Mouse (Mus musculus) stomach, postnatal 0 days (tissue): ENCODE data around the gene Glcci1. TPM values are rescaled to one million over a fixed set of nuclear protein-coding genes. Genes with fewer than 3 reads are reported as not detected.

Experiments used
- ATAC-seq: fragments of 200-750 bp; cut with Nextera tagmentation; 2 replicates; pipeline ENCODE4 v1.8.0; 2017; ENCODE audit not compliant: low FRiP score, low TSS enrichment
- DNase-seq: peaks from one replicate; pipeline ENCODE4 v3.0.0-alpha.2; 2016; ENCODE audit warnings: low spot score
- H3K27ac ChIP-seq: fragments of 300-500 bp; sonication (generic); replicated peaks from 2 replicates; pipeline ENCODE4 v1.5.1; 2014; ENCODE audit warnings: mild to moderate bottlenecking, control low read depth
- H3K27me3 ChIP-seq: fragments of 300-500 bp; sonication (generic); 2 replicates; pipeline ENCODE4 v1.6.1; 2014; ENCODE audit warnings: low read length; ENCODE audit not compliant: control insufficient read depth, insufficient read depth
- H3K36me3 ChIP-seq: fragments of 300-500 bp; sonication (generic); 2 replicates; pipeline ENCODE4 v1.6.1; 2014; ENCODE audit warnings: low read length, mixed read lengths; ENCODE audit not compliant: control insufficient read depth, insufficient read depth
- H3K4me1 ChIP-seq: fragments of 300-500 bp; sonication (generic); replicated peaks from 2 replicates; pipeline ENCODE4 v1.6.1; 2014; ENCODE audit warnings: antibody characterized with exemption; ENCODE audit not compliant: control insufficient read depth, insufficient read depth
- H3K4me2 ChIP-seq: fragments of 300-500 bp; sonication (generic); replicated peaks from 2 replicates; pipeline ENCODE4 v1.6.1; 2014; ENCODE audit warnings: low read depth, mild to moderate bottlenecking, control low read depth, moderate library complexity
- H3K4me3 ChIP-seq: fragments of 300-500 bp; sonication (generic); 2 replicates; pipeline ENCODE4 v1.5.1; 2014; ENCODE audit warnings: low read depth, low read length, control low read depth
- H3K9ac ChIP-seq: fragments of 300-500 bp; sonication (generic); 2 replicates; pipeline ENCODE4 v1.6.1; 2014; ENCODE audit warnings: mild to moderate bottlenecking, low read length, control low read depth, mixed read lengths
- H3K9me3 ChIP-seq: fragments of 300-500 bp; sonication (generic); 2 replicates; pipeline ENCODE4 v1.6.1; 2016; ENCODE audit warnings: low read length; ENCODE audit not compliant: control insufficient read depth
- CTCF ChIP-seq: IDR thresholded peaks from 2 replicates; pipeline ENCODE4 v1.5.1; 2016; ENCODE audit warnings: antibody characterized with exemption, low read depth, mild to moderate bottlenecking, moderate library complexity
- EP300 ChIP-seq: optimal IDR thresholded peaks from 2 replicates; pipeline ENCODE3; 2016; ENCODE audit warnings: antibody characterized with exemption
- WGBS: fragments of 180-500 bp; shearing (Covaris S2); extraction: QIAGEN DNeasy Blood & Tissue Kit; methylation state at CpG from one replicate; pipeline ENCODE4 v1.1.7; 2014; 5-methylcytosine and 5-hydroxymethylcytosine counted together
- polyA plus RNA-seq: library from polyadenylated mRNA; unstranded; fragments of >200 nt; fragmentation: Nextera tagmentation; extraction: Ambion mirVana; gene quantifications from 2 replicates; pipeline ENCODE4 v1.2.1, GENCODE M21; 2015

Gene Glcci1
- polyA plus RNA-seq, 1 experiment from 2014 or later: 4.1 TPM

DNA sequence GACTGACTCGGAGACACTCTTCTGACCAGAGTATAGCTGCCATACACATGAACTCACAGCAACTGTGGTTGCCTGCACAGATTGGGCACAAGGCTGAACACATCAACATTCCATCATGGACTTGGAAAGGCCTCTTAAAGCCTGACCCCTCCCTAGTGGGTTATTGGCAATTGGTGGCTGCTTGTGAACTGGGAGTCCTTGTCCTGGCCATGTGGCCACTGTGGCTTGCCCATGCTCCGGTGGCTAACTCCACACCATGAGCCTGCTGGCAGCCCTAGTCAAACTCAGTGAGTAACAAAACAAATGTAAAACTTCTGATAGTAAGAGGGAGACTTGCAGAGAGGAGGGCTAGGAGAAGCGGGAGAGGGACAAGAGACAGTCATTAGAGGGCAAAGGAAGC, 37.3 kb upstream of the Glcci1 start:
- ATAC-seq: no peak
- Histone ChIP-seq H3K4me3 (no peak overlapping the region), H3K27ac (no peak overlapping the region), H3K9ac (no peak overlapping the region), H3K36me3 (no peaks in the 10 kb centered on the region), H3K4me1 (peaks cover 2% of the 10 kb centered on the region; the same call in 1 of the 2 replicates), H3K4me2 (no peak overlapping the region), H3K27me3 (no peaks in the 10 kb centered on the region), H3K9me3 (no peaks in the 10 kb centered on the region)
- 89% methylated on average over 3 of the region's 3 CpGs for WGBS
- TF ChIP-seq CTCF: no peak
- no peak for TF ChIP-seq EP300
- DNase-seq: no peak

DNA sequence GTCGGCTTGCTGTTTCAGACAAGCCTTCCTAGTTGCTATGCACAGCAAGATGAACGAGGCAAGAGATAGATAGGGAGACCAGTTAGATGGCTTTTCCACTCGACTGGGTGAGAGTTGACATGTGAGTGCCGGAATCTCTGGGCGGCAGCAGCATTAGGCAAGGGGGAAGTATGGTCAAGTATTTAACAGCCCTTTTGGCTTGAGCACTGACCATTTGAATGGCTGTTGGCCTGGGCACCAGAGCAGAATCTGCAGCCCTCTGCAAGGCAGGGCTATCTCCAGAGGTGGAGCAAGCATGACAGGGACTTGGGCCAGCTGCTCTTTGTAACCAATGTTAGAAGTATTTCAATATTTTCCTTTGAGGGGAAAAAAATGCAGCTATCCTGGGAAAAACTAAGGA, 36.5 kb upstream of the Glcci1 start:
- H3K4me2 ChIP-seq: no peak overlapping the region
- no peak overlapping the region for H3K9ac ChIP-seq
- DNase-seq (no peak), ATAC-seq (no peak)
- no peak overlapping the region for H3K27ac ChIP-seq
- H3K27me3 ChIP-seq: no peaks in the 10 kb centered on the region
- no peak overlapping the region for H3K4me3 ChIP-seq
- WGBS: 24% methylated on average over 5 of the region's 5 CpGs
- H3K9me3 ChIP-seq: no peaks in the 10 kb centered on the region
- no peaks in the 10 kb centered on the region for H3K4me1 ChIP-seq
- H3K36me3 ChIP-seq: no peaks in the 10 kb centered on the region
- TF ChIP-seq CTCF: no peak
- no peak for TF ChIP-seq EP300

DNA sequence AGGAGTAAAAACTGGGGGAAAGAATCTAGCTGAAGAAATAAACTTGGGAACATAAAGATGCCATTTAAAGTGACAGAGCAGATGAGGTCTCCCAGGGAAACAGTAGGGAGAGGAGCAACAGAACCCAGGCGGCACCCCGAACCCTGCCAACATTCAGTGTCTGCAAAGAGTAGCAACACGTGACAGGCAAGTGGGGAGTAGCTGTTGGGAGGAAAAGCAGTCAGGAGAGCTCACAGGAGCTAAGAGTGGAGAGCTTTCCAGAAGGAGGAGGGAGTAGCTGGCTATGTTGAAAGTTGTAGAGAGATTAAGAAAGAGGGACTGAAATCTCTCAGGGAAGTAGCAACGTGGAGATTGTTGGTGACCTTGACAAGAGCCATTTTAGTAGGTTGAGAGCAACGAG, 35.9 kb upstream of the Glcci1 start:
- no peak overlapping the region for H3K4me2 ChIP-seq
- no peaks in the 10 kb centered on the region for H3K4me1 ChIP-seq
- ATAC-seq (no peak), DNase-seq (no peak)
- no peak overlapping the region for H3K9ac ChIP-seq
- H3K36me3 ChIP-seq: no peaks in the 10 kb centered on the region
- no peaks in the 10 kb centered on the region for H3K27me3 ChIP-seq
- peak overlapping the region; percentile 30; the same call in 1 of the 2 replicates for H3K27ac ChIP-seq
- no peaks in the 10 kb centered on the region for H3K9me3 ChIP-seq
- TF ChIP-seq EP300 (no peak), CTCF (no peak)
- H3K4me3 ChIP-seq: no peak overlapping the region
- 34% methylated on average over 5 of the region's 5 CpGs for WGBS

DNA sequence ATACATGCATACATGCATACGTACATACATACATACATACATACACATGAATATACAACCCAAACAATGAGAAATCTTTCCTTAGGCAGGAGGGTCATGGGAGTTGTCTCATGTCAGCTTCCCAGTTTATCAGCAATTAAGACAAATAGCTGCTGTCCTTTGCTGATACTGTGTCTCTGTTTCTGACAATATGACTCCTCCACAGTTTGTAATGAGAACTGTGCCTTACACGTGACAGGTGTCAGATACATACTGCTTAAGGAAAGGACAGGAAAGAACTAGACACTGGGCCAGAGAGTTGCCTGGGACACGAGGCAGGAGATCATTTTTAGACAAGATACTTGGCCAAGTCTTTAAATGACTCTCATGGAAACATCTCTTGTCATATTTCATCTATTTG, 35.1 kb upstream of the Glcci1 start:
- no peak for ATAC-seq
- H3K4me1 ChIP-seq: no peaks in the 10 kb centered on the region
- WGBS: 72% methylated on average over 3 of the region's 3 CpGs

DNA sequence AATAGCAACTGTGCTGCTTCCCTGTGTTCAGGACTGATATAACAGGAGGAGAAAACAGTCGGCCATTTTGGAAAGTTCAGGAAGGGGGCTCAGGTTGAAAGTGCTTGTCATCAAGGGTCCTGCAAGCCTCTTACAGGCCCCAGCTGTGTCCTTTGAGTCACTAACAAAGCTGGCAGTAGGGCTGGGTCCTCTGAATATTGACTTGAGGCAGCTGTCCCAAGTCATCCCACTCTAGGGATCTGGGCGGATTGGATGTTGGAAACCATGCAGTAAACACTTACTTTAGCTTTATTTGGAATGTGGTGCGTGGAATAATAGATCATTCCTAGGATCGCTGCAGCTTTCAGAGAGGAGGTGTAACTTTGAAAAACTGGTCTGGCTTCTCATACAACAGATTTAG, 34.6 kb upstream of the Glcci1 start:
- H3K4me1 ChIP-seq: no peaks in the 10 kb centered on the region
- no peak for DNase-seq
- H3K9me3 ChIP-seq: no peaks in the 10 kb centered on the region
- no peaks in the 10 kb centered on the region for H3K27me3 ChIP-seq
- H3K27ac ChIP-seq: no peak overlapping the region
- 49% methylated on average over 4 of the region's 4 CpGs for WGBS
- H3K36me3 ChIP-seq: no peaks in the 10 kb centered on the region
- no peak for TF ChIP-seq EP300
- TF ChIP-seq CTCF: no peak
- ATAC-seq: no peak
- H3K9ac ChIP-seq: no peak overlapping the region
- H3K4me2 ChIP-seq: no peak overlapping the region
- no peak overlapping the region for H3K4me3 ChIP-seq

More for the DNA sequence above, 35.1 kb upstream of the Glcci1 start:
- H3K9ac ChIP-seq: no peak overlapping the region
- no peaks in the 10 kb centered on the region for H3K27me3 ChIP-seq
- H3K27ac ChIP-seq: no peak overlapping the region
- no peaks in the 10 kb centered on the region for H3K9me3 ChIP-seq
- H3K4me2 ChIP-seq: no peak overlapping the region
- H3K4me3 ChIP-seq: no peak overlapping the region
- no peak for TF ChIP-seq EP300
- no peak for DNase-seq
- H3K36me3 ChIP-seq: no peaks in the 10 kb centered on the region

DNA sequence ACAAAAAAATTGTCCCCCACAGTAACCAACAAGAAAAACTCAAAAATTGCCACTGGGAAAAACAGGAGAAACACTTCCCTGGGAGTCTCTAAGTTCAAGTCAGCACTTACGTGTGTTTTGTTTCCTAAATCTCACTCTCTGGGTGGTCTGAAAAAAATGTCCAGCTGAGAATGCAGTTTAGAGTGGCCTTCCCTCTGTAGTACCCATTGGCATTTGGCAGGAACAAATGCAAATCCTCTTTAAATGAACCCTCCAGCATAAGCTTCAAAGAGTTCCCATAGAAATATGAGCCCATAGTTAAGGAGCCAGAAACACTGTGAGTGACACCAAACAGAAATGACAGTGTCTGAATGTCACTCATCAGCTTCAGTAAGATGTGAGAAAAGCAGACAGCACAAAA, 30.2 kb upstream of the Glcci1 start:
- Histone ChIP-seq H3K4me2 (no peak overlapping the region), H3K9ac (no peak overlapping the region), H3K4me3 (no peak overlapping the region), H3K4me1 (no peaks in the 10 kb centered on the region), H3K9me3 (no peaks in the 10 kb centered on the region), H3K27me3 (no peaks in the 10 kb centered on the region), H3K36me3 (no peaks in the 10 kb centered on the region), H3K27ac (no peak overlapping the region)
- DNase-seq (no peak), ATAC-seq (no peak)
- WGBS: 68% methylated on average over 1 of the region's 1 CpGs
- TF ChIP-seq CTCF (no peak), EP300 (no peak)
